Mouse (Mus musculus): Measurements from ENCODE around the gene Gm28036. TPM values are rescaled to one million over a fixed set of nuclear protein-coding genes. Genes with fewer than 3 reads are reported as not detected.

Gm28036 gene
- polyA plus RNA-seq, 1 experiment from 2014 or later = 20.5 TPM

DNA sequence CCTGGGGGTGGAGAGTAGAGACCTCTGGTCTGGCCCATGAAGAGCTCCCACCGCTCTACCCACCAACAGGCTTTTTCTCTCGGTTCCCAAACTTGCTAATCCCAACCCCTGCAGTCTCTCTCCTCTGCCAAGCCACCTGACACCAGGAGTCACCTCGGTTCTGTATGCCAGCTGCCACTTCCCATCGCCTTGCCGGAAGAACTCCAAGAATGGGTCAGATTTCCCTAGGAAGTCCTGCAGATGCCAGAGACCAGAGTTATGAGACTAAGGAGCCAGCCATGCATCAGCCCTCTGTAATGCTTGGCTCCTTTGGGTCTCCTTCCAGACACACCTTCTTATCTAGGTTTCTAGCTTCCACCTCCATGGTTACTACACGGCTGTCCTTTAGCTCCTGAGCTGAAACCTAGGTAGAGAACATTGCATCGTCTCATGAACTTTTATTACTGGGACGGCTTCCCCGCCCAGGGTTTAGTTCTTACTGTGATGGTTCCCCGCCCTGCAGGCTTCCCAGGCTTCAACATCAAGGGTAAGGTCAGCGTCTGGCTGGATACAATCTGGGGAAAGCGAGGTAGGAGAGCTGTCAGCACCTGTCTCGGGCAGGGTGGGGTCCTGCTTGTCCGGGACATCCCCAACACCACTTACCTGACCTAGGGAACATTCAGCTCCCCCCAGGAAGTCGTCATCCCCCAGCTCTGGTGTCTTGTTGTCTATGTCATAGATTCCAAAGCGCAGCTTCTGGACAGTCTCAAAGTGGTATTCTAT lies 48.3 kb downstream of the Gm28036 start:
- Histone ChIP-seq H3K4me2 (ENCODE audit: low read depth, severe bottlenecking) (no peak overlapping the region), H3K36me3 (ENCODE audit: control insufficient read depth, insufficient read depth, low read length) (peaks cover 25% of the 10 kb centered on the region), H3K4me3 (ENCODE audit: low read depth, low read length) (no peak overlapping the region), H3K9ac (ENCODE audit: low read length) (no peak overlapping the region), H3K27ac (replicated peaks; ENCODE audit: low read depth, low read length) (no peak overlapping the region), H3K4me1 (ENCODE audit: control insufficient read depth, insufficient read depth, low read length) (no peaks in the 10 kb centered on the region; the same call in 1 of the 2 replicates), H3K27me3 (ENCODE audit: control insufficient read depth, insufficient read depth, low read length) (no peaks in the 10 kb centered on the region), H3K9me3 (ENCODE audit: control insufficient read depth, low read length) (no peaks in the 10 kb centered on the region)
- 88% methylated on average over 16 of the region's 16 CpGs for WGBS
- DNase-seq (ENCODE audit: low spot score) (no peak), ATAC-seq (ENCODE audit: insufficient number of reproducible peaks, low FRiP score, low TSS enrichment, low read depth) (no peak)

DNA sequence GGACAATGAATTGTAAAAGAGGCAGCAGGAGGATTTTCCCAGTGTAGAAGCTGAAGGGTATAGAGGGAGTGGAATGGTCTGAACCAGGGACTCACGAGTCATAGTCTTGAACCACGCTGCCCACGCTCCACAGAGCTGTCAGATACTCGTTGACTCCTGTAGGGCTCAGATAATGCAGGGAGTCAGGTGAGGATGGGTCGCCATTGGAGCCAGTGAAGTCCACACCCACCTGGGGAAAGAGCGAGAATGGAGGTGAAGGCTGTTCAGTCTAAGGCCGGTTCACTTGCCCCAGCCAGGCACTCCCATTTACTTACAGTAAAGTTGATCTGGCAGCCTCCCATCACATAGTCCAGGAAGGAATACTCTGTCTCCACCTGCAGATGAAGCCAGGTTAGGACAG lies 49.4 kb downstream of the Gm28036 start:
- no peak overlapping the region for H3K4me2 ChIP-seq (ENCODE audit: low read depth, severe bottlenecking)
- no peak for ATAC-seq (ENCODE audit: insufficient number of reproducible peaks, low FRiP score, low TSS enrichment, low read depth)
- H3K4me1 ChIP-seq (ENCODE audit: control insufficient read depth, insufficient read depth, low read length) = no peaks in the 10 kb centered on the region; the same call in 1 of the 2 replicates
- H3K36me3 ChIP-seq (ENCODE audit: control insufficient read depth, insufficient read depth, low read length) = peaks cover 28% of the 10 kb centered on the region
- no peaks in the 10 kb centered on the region for H3K9me3 ChIP-seq (ENCODE audit: control insufficient read depth, low read length)
- no peak overlapping the region for H3K9ac ChIP-seq (ENCODE audit: low read length)
- H3K27ac ChIP-seq (replicated peaks; ENCODE audit: low read depth, low read length) = no peak overlapping the region
- no peak overlapping the region for H3K4me3 ChIP-seq (ENCODE audit: low read depth, low read length)
- whole genome bisulfite sequencing = 89% methylated on average over 7 of the region's 7 CpGs
- H3K27me3 ChIP-seq (ENCODE audit: control insufficient read depth, insufficient read depth, low read length) = no peaks in the 10 kb centered on the region
- no peak for DNase-seq (ENCODE audit: low spot score)

DNA sequence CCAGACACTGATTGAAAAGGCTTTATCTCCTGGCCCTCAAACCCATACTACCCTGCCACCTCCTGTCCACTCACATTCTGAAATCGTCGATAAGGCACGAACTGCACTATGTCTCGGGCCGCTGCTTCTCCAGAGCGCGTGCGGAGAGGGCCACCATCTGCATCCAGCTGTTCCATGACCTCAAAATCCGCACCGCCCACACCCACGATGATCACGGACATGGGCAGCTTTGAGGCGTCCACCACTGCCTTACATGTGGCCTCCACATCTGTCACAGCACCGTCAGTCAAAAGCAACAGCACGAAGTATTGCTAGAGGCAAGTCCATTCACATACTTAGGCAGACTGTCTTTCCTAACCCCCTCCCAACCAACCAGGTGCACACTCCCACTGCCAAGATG lies 53.2 kb downstream of the Gm28036 start:
- WGBS = 95% methylated on average over 15 of the region's 15 CpGs
- Histone ChIP-seq H3K27me3 (ENCODE audit: control insufficient read depth, insufficient read depth, low read length) (no peaks in the 10 kb centered on the region), H3K9ac (ENCODE audit: low read length) (no peak overlapping the region), H3K9me3 (ENCODE audit: control insufficient read depth, low read length) (no peaks in the 10 kb centered on the region), H3K4me2 (ENCODE audit: low read depth, severe bottlenecking) (no peak overlapping the region), H3K4me3 (ENCODE audit: low read depth, low read length) (no peak overlapping the region), H3K27ac (replicated peaks; ENCODE audit: low read depth, low read length) (no peak overlapping the region), H3K36me3 (ENCODE audit: control insufficient read depth, insufficient read depth, low read length) (peaks cover 42% of the 10 kb centered on the region), H3K4me1 (ENCODE audit: control insufficient read depth, insufficient read depth, low read length) (no peaks in the 10 kb centered on the region)
- ATAC-seq (ENCODE audit: insufficient number of reproducible peaks, low FRiP score, low TSS enrichment, low read depth) (no peak), DNase-seq (ENCODE audit: low spot score) (no peak)

DNA sequence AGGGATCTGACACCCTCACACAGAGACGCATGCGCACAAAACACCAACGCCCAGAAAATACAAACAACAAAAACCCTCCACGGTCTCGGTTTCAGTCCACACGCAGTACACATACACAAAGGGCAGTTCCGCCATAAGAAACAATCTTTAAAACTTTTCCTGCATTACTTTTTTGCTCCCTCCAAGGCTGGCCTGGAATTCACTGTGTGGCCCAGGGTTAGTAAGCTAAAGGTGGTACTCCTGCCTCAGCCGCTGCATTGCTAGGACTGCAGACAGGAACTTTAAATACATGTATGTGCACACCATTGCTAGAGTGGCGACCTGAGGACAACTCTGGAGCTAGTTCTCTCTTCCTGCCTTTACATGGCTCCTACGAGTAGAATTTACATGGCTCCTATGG lies 55.7 kb downstream of the Gm28036 start:
- no peak overlapping the region for H3K4me3 ChIP-seq (ENCODE audit: low read depth, low read length)
- no peak overlapping the region for H3K4me2 ChIP-seq (ENCODE audit: low read depth, severe bottlenecking)
- no peaks in the 10 kb centered on the region for H3K27me3 ChIP-seq (ENCODE audit: control insufficient read depth, insufficient read depth, low read length)
- H3K9ac ChIP-seq (ENCODE audit: low read length) = no peak overlapping the region
- no peaks in the 10 kb centered on the region for H3K9me3 ChIP-seq (ENCODE audit: control insufficient read depth, low read length)
- WGBS = 93% methylated on average over 10 of the region's 10 CpGs
- no peak overlapping the region for H3K27ac ChIP-seq (replicated peaks; ENCODE audit: low read depth, low read length)
- no peak for DNase-seq (ENCODE audit: low spot score)
- ATAC-seq (ENCODE audit: insufficient number of reproducible peaks, low FRiP score, low TSS enrichment, low read depth) = no peak
- H3K4me1 ChIP-seq (ENCODE audit: control insufficient read depth, insufficient read depth, low read length) = 0 out of 2 replicates have a peak, but pooled peaks cover under 1% of the 10 kb centered on the region
- peaks cover 32% of the 10 kb centered on the region for H3K36me3 ChIP-seq (ENCODE audit: control insufficient read depth, insufficient read depth, low read length)

DNA sequence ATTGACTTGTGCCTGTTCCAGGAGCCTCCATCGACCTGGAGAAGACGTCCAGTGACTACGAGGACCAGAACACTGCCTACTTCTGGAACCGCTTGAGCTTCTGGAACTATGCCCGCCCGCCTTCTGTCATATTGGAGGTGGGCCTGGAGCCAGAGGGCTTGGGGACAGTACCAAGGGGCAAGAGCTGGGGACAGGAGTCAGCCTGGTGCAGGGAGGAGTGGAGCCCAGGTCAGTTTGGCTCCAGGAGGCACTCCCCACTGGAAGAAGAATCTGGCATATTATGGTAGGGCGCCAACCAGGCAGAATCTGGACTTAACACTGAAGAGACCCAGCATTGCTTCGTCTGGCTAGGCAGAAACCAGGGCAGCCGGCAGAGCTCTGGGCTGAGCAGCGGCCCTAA lies 59.0 kb downstream of the Gm28036 start:
- Histone ChIP-seq H3K4me2 (ENCODE audit: low read depth, severe bottlenecking) (no peak overlapping the region), H3K4me1 (ENCODE audit: control insufficient read depth, insufficient read depth, low read length) (peaks cover 6% of the 10 kb centered on the region; the same call in 1 of the 2 replicates), H3K9ac (ENCODE audit: low read length) (no peak overlapping the region), H3K36me3 (ENCODE audit: control insufficient read depth, insufficient read depth, low read length) (peaks cover 19% of the 10 kb centered on the region; the same call in 1 of the 2 replicates), H3K27ac (replicated peaks; ENCODE audit: low read depth, low read length) (no peak overlapping the region), H3K9me3 (ENCODE audit: control insufficient read depth, low read length) (no peaks in the 10 kb centered on the region), H3K27me3 (ENCODE audit: control insufficient read depth, insufficient read depth, low read length) (no peaks in the 10 kb centered on the region), H3K4me3 (ENCODE audit: low read depth, low read length) (no peak overlapping the region)
- WGBS = 93% methylated on average over 10 of the region's 10 CpGs
- DNase-seq (ENCODE audit: low spot score) (no peak), ATAC-seq (ENCODE audit: insufficient number of reproducible peaks, low FRiP score, low TSS enrichment, low read depth) (no peak)

DNA sequence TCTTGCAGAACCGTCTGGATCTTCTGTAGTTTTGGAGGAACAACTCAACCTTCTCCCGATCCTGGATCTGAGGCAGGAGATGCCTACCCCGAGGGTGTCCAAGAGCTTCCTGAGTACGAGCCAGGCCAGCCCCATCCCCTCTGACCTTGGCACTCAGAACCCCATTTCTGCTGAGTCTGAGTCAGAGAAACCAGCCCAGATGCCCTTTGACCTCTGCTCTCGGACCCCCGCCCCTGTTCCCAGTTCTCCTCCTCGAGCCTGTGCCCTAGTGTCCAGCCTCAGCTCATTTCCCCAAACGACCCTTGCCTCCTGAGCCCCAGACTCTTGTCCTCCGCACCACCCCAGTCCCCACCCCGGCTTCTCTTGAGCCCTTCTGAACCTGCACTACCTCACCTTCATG lies 60.8 kb downstream of the Gm28036 start:
- ATAC-seq (ENCODE audit: insufficient number of reproducible peaks, low FRiP score, low TSS enrichment, low read depth) = peak; percentile 7; the same call in 1 of the 2 replicates
- Histone ChIP-seq H3K9ac (ENCODE audit: low read length) (peak overlapping the region; percentile 70), H3K27me3 (ENCODE audit: control insufficient read depth, insufficient read depth, low read length) (no peaks in the 10 kb centered on the region), H3K4me1 (ENCODE audit: control insufficient read depth, insufficient read depth, low read length) (peaks cover 6% of the 10 kb centered on the region; the same call in 1 of the 2 replicates), H3K27ac (replicated peaks; ENCODE audit: low read depth, low read length) (no peak overlapping the region), H3K4me3 (ENCODE audit: low read depth, low read length) (peak overlapping the region; percentile 62), H3K36me3 (ENCODE audit: control insufficient read depth, insufficient read depth, low read length) (peaks cover 12% of the 10 kb centered on the region; the same call in 1 of the 2 replicates), H3K4me2 (ENCODE audit: low read depth, severe bottlenecking) (peak overlapping the region; percentile 76), H3K9me3 (ENCODE audit: control insufficient read depth, low read length) (no peaks in the 10 kb centered on the region)
- DNase-seq (ENCODE audit: low spot score) = no peak
- 36% methylated on average over 10 of the region's 10 CpGs for WGBS

DNA sequence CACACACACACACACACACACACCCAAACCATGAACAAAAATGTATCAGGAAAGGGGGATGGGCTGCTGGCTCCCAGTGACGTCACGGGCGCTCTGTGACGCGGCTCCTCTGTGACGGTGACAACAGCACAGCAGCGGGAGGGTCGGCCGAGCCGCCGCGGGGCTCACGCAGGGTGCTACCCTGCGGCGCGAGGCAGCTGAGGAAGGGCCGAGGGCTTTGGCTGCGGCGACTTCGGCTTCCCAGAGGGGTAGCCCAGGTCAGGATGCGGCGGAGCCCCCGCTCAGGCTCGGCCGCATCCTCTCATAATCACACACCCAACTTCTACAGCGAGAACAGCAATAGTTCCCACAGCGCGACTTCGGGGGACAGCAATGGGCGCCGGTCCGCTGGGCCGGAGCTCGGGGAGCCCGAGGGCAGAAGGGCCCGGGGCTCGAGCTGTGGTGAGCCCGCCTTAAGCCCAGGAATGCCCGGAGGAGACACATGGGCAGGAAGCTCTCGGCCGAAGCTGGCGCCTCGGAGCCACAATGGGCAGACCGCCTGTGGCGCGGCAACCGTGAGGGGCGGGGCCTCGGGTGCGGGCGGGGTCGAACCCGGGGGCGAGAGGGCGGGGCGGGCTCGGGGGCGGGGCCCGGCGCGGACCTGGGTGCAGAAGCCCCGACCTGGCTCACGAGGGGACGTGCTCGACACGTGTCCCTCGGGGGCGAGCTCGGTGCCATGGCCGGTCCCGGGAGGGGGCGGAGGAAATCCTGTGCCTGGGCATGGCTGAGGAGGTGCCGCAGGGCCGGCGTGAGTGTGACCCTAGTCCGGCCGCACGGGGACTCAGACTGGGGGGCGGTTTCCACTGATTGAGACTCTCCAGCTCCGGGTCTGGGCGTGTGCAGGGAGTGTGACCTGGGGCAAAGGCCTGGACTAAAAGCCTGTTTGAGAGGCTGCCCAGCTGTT lies 61.5 kb downstream of the Gm28036 start, which contains the start of gene Spag4:
Spag4 (plus strand) TSS at position 77 of the 943 bp plus-strand sequence.
- WGBS = under 1% methylated on average over 81 of the region's 81 CpGs
- H3K4me2 ChIP-seq (ENCODE audit: low read depth, severe bottlenecking) = peak within 1 kb of the TSS; percentile 76

DNA sequence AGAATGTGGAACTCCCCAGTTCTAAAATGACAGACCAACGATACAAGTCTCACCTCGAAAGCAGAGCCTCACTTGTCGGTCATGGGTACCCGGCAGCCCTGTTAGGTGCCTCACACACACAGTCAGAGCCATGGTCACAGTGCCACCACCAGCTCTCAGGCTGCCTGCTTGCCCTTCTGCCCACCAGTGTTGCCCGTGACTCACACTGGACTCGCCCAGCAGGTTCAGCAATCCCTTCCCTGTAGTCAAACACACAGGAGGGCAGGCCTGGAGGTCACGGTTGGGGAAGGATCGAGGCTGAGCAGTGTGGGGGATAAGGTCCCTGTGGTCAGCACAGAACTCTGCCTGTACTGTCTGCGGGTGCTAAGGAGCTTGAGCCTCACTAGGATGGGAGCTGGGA lies 74.1 kb downstream of the Gm28036 start, which contains the start of gene Fer1l4:
Fer1l4 (minus strand) TSS at position 132 of the 400 bp plus-strand sequence.
- Histone ChIP-seq H3K9me3 (ENCODE audit: control insufficient read depth, low read length) (no peaks in the 10 kb centered on the region), H3K27me3 (ENCODE audit: control insufficient read depth, insufficient read depth, low read length) (no peaks in the 10 kb centered on the region), H3K4me3 (ENCODE audit: low read depth, low read length) (no peak within 1 kb of the TSS), H3K4me1 (ENCODE audit: control insufficient read depth, insufficient read depth, low read length) (no peaks in the 10 kb centered on the region), H3K27ac (replicated peaks; ENCODE audit: low read depth, low read length) (no peak within 1 kb of the TSS), H3K36me3 (ENCODE audit: control insufficient read depth, insufficient read depth, low read length) (no peaks in the 10 kb centered on the region), H3K9ac (ENCODE audit: low read length) (no peak within 1 kb of the TSS), H3K4me2 (ENCODE audit: low read depth, severe bottlenecking) (no peak within 1 kb of the TSS)
- ATAC-seq (ENCODE audit: insufficient number of reproducible peaks, low FRiP score, low TSS enrichment, low read depth) = no peak
- 83% methylated on average over 9 of the region's 9 CpGs for WGBS
- no peak for DNase-seq (ENCODE audit: low spot score)

More for the DNA sequence above, 61.5 kb downstream of the Gm28036 start, which contains the start of gene Spag4:
- peak; percentile 78 for ATAC-seq (ENCODE audit: insufficient number of reproducible peaks, low FRiP score, low TSS enrichment, low read depth)
- peak within 1 kb of the TSS; percentile 57; the same call in 1 of the 2 replicates for H3K27ac ChIP-seq (replicated peaks; ENCODE audit: low read depth, low read length)
- no peaks in the 10 kb centered on the region for H3K9me3 ChIP-seq (ENCODE audit: control insufficient read depth, low read length)
- H3K4me3 ChIP-seq (ENCODE audit: low read depth, low read length) = peak within 1 kb of the TSS; percentile 62
- H3K36me3 ChIP-seq (ENCODE audit: control insufficient read depth, insufficient read depth, low read length) = peaks cover 10% of the 10 kb centered on the region; the same call in 1 of the 2 replicates
- peak within 1 kb of the TSS; percentile 70 for H3K9ac ChIP-seq (ENCODE audit: low read length)
- H3K4me1 ChIP-seq (ENCODE audit: control insufficient read depth, insufficient read depth, low read length) = peaks cover 6% of the 10 kb centered on the region; the same call in 1 of the 2 replicates
- H3K27me3 ChIP-seq (ENCODE audit: control insufficient read depth, insufficient read depth, low read length) = no peaks in the 10 kb centered on the region
- peak; percentile 89 for DNase-seq (ENCODE audit: low spot score)
